Mouse (Mus musculus) hindbrain, postnatal 0 days (tissue): Measurements from ENCODE around the gene Mrpl32. TPM values are rescaled to one million over a fixed set of nuclear protein-coding genes. Genes with fewer than 3 reads are reported as not detected.

Experiments used
- ATAC-seq: fragments of 200-750 bp; cut with Nextera tagmentation; 2 replicates; pipeline ENCODE4 v1.8.0; 2017; ENCODE audit warnings: mild to moderate bottlenecking, moderate TSS enrichment, moderate library complexity
- DNase-seq: peaks from one replicate; pipeline ENCODE4 v3.0.0-alpha.2; 2015; ENCODE audit warnings: low spot score
- H3K27ac ChIP-seq: fragments of 300-500 bp; sonication (generic); 2 replicates; pipeline ENCODE4 v1.5.1; 2014; ENCODE audit warnings: mild to moderate bottlenecking
- H3K27me3 ChIP-seq: fragments of 300-500 bp; sonication (generic); 2 replicates; pipeline ENCODE4 v1.6.1; 2014; ENCODE audit warnings: low read length, mixed read lengths; ENCODE audit not compliant: insufficient read depth
- H3K36me3 ChIP-seq: fragments of 300-500 bp; sonication (generic); 2 replicates; pipeline ENCODE4 v1.6.1; 2014; ENCODE audit warnings: low read length, mixed read lengths; ENCODE audit not compliant: insufficient read depth
- H3K4me1 ChIP-seq: fragments of 300-500 bp; sonication (generic); 2 replicates; pipeline ENCODE4 v1.6.1; 2014; ENCODE audit warnings: antibody characterized with exemption, low read length, mixed read lengths; ENCODE audit not compliant: insufficient read depth
- H3K4me2 ChIP-seq: fragments of 300-500 bp; sonication (generic); 2 replicates; pipeline ENCODE4 v1.6.1; 2014; ENCODE audit warnings: low read depth, mild to moderate bottlenecking, low read length, moderate library complexity, mixed read lengths
- H3K4me3 ChIP-seq: fragments of 300-500 bp; sonication (generic); 2 replicates; pipeline ENCODE4 v1.5.1; 2014; ENCODE audit warnings: low read length
- H3K9ac ChIP-seq: fragments of 300-500 bp; sonication (generic); replicated peaks from 2 replicates; pipeline ENCODE4 v1.6.1; 2014; ENCODE audit warnings: mild to moderate bottlenecking, low read length, moderate library complexity, mixed read lengths
- H3K9me3 ChIP-seq: fragments of 300-500 bp; sonication (generic); 2 replicates; pipeline ENCODE4 v1.6.1; 2016; ENCODE audit warnings: low read length, mixed read lengths
- CTCF ChIP-seq: IDR thresholded peaks from 2 replicates; pipeline ENCODE4 v1.5.1; 2016; ENCODE audit warnings: antibody characterized with exemption, control low read depth, low read depth
- WGBS: fragments of 180-500 bp; shearing (Covaris S2); extraction: QIAGEN DNeasy Blood & Tissue Kit; methylation state at CpG from one replicate; pipeline ENCODE4 v1.1.7; 2014; 5-methylcytosine and 5-hydroxymethylcytosine counted together
- polyA plus RNA-seq: library from polyadenylated mRNA; unstranded; fragments of >200 nt; fragmentation: Nextera tagmentation; extraction: Ambion mirVana; gene quantifications from 2 replicates; pipeline ENCODE4 v1.2.1, GENCODE M21; 2015
- total RNA-seq: library from RNA; depleted of rRNA; stranded (reverse); fragments of >200 nt; gene quantifications from 2 replicates; pipeline ENCODE4 v1.2.3, GENCODE M21; 2014; rRNA removed

Gene Mrpl32
- total and polyA plus RNA-seq, 2 experiments from 2014 or later, result 13.6 to 103 TPM

- Histone ChIP-seq H3K36me3 (peaks cover 13% of the 10 kb centered on the region; the same call in 1 of the 2 replicates), H3K4me1 (peaks cover 7% of the 10 kb centered on the region; the same call in 1 of the 2 replicates), H3K27me3 (no peaks in the 10 kb centered on the region), H3K9ac (peak overlapping the region; percentile 67), H3K9me3 (no peaks in the 10 kb centered on the region), H3K27ac (peak overlapping the region; percentile 79), H3K4me2 (peak overlapping the region; percentile 58), H3K4me3 (peak overlapping the region; percentile 99)
- 6% methylated on average over 10 of the region's 10 CpGs for WGBS
- ATAC-seq, result peak; percentile 65
- no peak for DNase-seq
- no peak for TF ChIP-seq CTCF
Observed at GRCm38 (mm10) chr13:14612463-14612862, 502 bp downstream of the Mrpl32 start.

GRCm38 (mm10) chr13:14607616-14608015 lies 5.3 kb downstream of the Mrpl32 start:
- H3K9ac ChIP-seq, result no peak overlapping the region
- peaks cover 7% of the 10 kb centered on the region; the same call in 1 of the 2 replicates for H3K4me1 ChIP-seq
- H3K36me3 ChIP-seq, result 0 out of 2 replicates have a peak, but pooled peaks cover 5% of the 10 kb centered on the region
- no peak overlapping the region for H3K4me2 ChIP-seq
- no peaks in the 10 kb centered on the region for H3K27me3 ChIP-seq
- H3K9me3 ChIP-seq, result no peaks in the 10 kb centered on the region
- DNase-seq (no peak), ATAC-seq (no peak)
- H3K27ac ChIP-seq, result no peak overlapping the region
- H3K4me3 ChIP-seq, result no peak overlapping the region
- no peak for TF ChIP-seq CTCF

GRCm38 (mm10) chr13:14602744-14603143 lies 10.2 kb downstream of the Mrpl32 start:
- 84% methylated on average over 2 of the region's 2 CpGs for WGBS
- Histone ChIP-seq H3K27me3 (no peaks in the 10 kb centered on the region), H3K4me2 (no peak overlapping the region), H3K4me1 (no peaks in the 10 kb centered on the region), H3K27ac (no peak overlapping the region), H3K4me3 (no peak overlapping the region), H3K9me3 (no peaks in the 10 kb centered on the region), H3K36me3 (no peaks in the 10 kb centered on the region), H3K9ac (no peak overlapping the region)
- ATAC-seq (no peak), DNase-seq (no peak)
- TF ChIP-seq CTCF, result no peak

- WGBS, result 75% methylated on average over 3 of the region's 3 CpGs
- no peak for TF ChIP-seq CTCF
- Histone ChIP-seq H3K27me3 (no peaks in the 10 kb centered on the region), H3K4me2 (no peak overlapping the region), H3K4me3 (no peak overlapping the region), H3K4me1 (no peaks in the 10 kb centered on the region), H3K9ac (no peak overlapping the region), H3K27ac (no peak overlapping the region), H3K9me3 (no peaks in the 10 kb centered on the region), H3K36me3 (no peaks in the 10 kb centered on the region)
- DNase-seq (no peak), ATAC-seq (no peak)
Observed at GRCm38 (mm10) chr13:14580392-14580791, 32.6 kb downstream of the Mrpl32 start.

- no peak overlapping the region for H3K4me2 ChIP-seq
- no peak for TF ChIP-seq CTCF
- no peaks in the 10 kb centered on the region for H3K36me3 ChIP-seq
- H3K4me1 ChIP-seq, result no peaks in the 10 kb centered on the region
- no peaks in the 10 kb centered on the region; the same call in 1 of the 2 replicates for H3K9me3 ChIP-seq
- H3K27me3 ChIP-seq, result no peaks in the 10 kb centered on the region
- ATAC-seq, result no peak
- no peak overlapping the region for H3K27ac ChIP-seq
- no peak overlapping the region for H3K4me3 ChIP-seq
- DNase-seq, result no peak
- no peak overlapping the region for H3K9ac ChIP-seq
Observed at GRCm38 (mm10) chr13:14574128-14574527, 38.8 kb downstream of the Mrpl32 start.

- Histone ChIP-seq H3K9me3 (no peaks in the 10 kb centered on the region), H3K36me3 (no peaks in the 10 kb centered on the region), H3K9ac (no peak overlapping the region), H3K27ac (no peak overlapping the region), H3K27me3 (no peaks in the 10 kb centered on the region), H3K4me2 (no peak overlapping the region), H3K4me3 (no peak overlapping the region), H3K4me1 (no peaks in the 10 kb centered on the region)
- no peak for TF ChIP-seq CTCF
- 90% methylated on average over 1 of the region's 1 CpGs for WGBS
- ATAC-seq, result no peak
- no peak for DNase-seq
Observed at GRCm38 (mm10) chr13:14561336-14561735, 51.6 kb downstream of the Mrpl32 start.

Other genes starting within 250 kb of the Mrpl32 start
- 95.3 and 114 TPM in 2 replicates for gene Hecw1, start 89.9 kb downstream of the Mrpl32 start, total RNA-seq
- gene Hecw1, start 89.9 kb downstream of the Mrpl32 start, polyA plus RNA-seq, result 29.8 and 30.5 TPM in 2 replicates
- gene Psma2, start 75 bp upstream of the Mrpl32 start, total RNA-seq, result 50.3 and 51.8 TPM in 2 replicates
- gene Psma2, start 75 bp upstream of the Mrpl32 start, polyA plus RNA-seq, result 182 and 185 TPM in 2 replicates
- 6.5 and 13.8 TPM in 2 replicates for gene AW209491, start 17.0 kb upstream of the Mrpl32 start, total RNA-seq
- gene AW209491, start 17.0 kb upstream of the Mrpl32 start, polyA plus RNA-seq, result 28.2 and 30.2 TPM in 2 replicates